Mouse (Mus musculus): Measurements from ENCODE around the gene Tnfaip6. TPM values are rescaled to one million over a fixed set of nuclear protein-coding genes. Genes with fewer than 3 reads are reported as not detected.
"Not testable (repeated sequence)": the region's sequence is repeated elsewhere in the genome, so short reads cannot be mapped to it uniquely, and the experiment has no call there.

Tnfaip6 gene
- 0.08 and 0.20 TPM in 2 replicates for polyA plus RNA-seq (2015; fragmentation: Nextera tagmentation; extraction: Ambion mirVana)

- 2% methylated on average over 17 of the region's 17 CpGs for WGBS (ENCODE audit: insufficient replicate concordance)
- Histone ChIP-seq H3K4me1 (ENCODE audit: control insufficient read depth, low read depth, low read length) (no peaks in the 10 kb centered on the region), H3K27me3 (ENCODE audit: control insufficient read depth, insufficient read depth, low read depth, low read length) (peaks cover 8% of the 10 kb centered on the region), H3K9ac (ENCODE audit: low read depth, low read length) (no peak within 1 kb of the TSS), H3K9me3 (replicated peaks; ENCODE audit: control insufficient read depth, low read length) (no peaks in the 10 kb centered on the region), H3K27ac (ENCODE audit: low read length) (no peak within 1 kb of the TSS), H3K4me3 (ENCODE audit: low read depth, low read length) (peak within 1 kb of the TSS; percentile 44), H3K36me3 (ENCODE audit: control insufficient read depth, insufficient read depth) (no peaks in the 10 kb centered on the region), H3K4me2 (ENCODE audit: low read depth, low read length) (peak within 1 kb of the TSS; percentile 54)
- ATAC-seq (ENCODE audit: low read depth), result 0 out of 2 replicates have a peak, but pooled peaks have one; percentile 41
These were observed at the start of gene Tnfaip6 for GRCm38 (mm10) chr2:52037882-52038281. Gene Tnfaip6 (plus strand): TSS chr2:52038009.

- Histone ChIP-seq H3K27ac (ENCODE audit: low read length) (no peak overlapping the region), H3K4me3 (ENCODE audit: low read depth, low read length) (no peak overlapping the region), H3K4me1 (ENCODE audit: control insufficient read depth, low read depth, low read length) (no peaks in the 10 kb centered on the region), H3K36me3 (ENCODE audit: control insufficient read depth, insufficient read depth) (no peaks in the 10 kb centered on the region), H3K4me2 (ENCODE audit: low read depth, low read length) (no peak overlapping the region), H3K27me3 (ENCODE audit: control insufficient read depth, insufficient read depth, low read depth, low read length) (no peaks in the 10 kb centered on the region), H3K9ac (ENCODE audit: low read depth, low read length) (no peak overlapping the region), H3K9me3 (replicated peaks; ENCODE audit: control insufficient read depth, low read length) (no peaks in the 10 kb centered on the region)
- 41% methylated on average over 2 of the region's 2 CpGs for WGBS (ENCODE audit: insufficient replicate concordance)
- no peak for ATAC-seq (ENCODE audit: low read depth)
These were observed 48.2 kb upstream of the Tnfaip6 start for GRCm38 (mm10) chr2:51989559-51989958.

- Histone ChIP-seq H3K9ac (ENCODE audit: low read depth, low read length) (no peak overlapping the region), H3K4me2 (ENCODE audit: low read depth, low read length) (no peak overlapping the region), H3K27ac (ENCODE audit: low read length) (no peak overlapping the region), H3K27me3 (ENCODE audit: control insufficient read depth, insufficient read depth, low read depth, low read length) (no peaks in the 10 kb centered on the region), H3K9me3 (replicated peaks; ENCODE audit: control insufficient read depth, low read length) (no peaks in the 10 kb centered on the region), H3K4me3 (ENCODE audit: low read depth, low read length) (no peak overlapping the region), H3K36me3 (ENCODE audit: control insufficient read depth, insufficient read depth) (no peaks in the 10 kb centered on the region), H3K4me1 (ENCODE audit: control insufficient read depth, low read depth, low read length) (no peaks in the 10 kb centered on the region)
- ATAC-seq (ENCODE audit: low read depth), result no peak
- WGBS (ENCODE audit: insufficient replicate concordance), result 73% methylated on average over 6 of the region's 6 CpGs
These were observed 46.4 kb upstream of the Tnfaip6 start for GRCm38 (mm10) chr2:51991447-51991846.

GRCm38 (mm10) chr2:51999996-52000395 lies 37.8 kb upstream of the Tnfaip6 start:
- Histone ChIP-seq H3K27me3 (ENCODE audit: control insufficient read depth, insufficient read depth, low read depth, low read length) (no peaks in the 10 kb centered on the region), H3K27ac (ENCODE audit: low read length) (no peak overlapping the region), H3K9ac (ENCODE audit: low read depth, low read length) (no peak overlapping the region), H3K4me3 (ENCODE audit: low read depth, low read length) (no peak overlapping the region), H3K36me3 (ENCODE audit: control insufficient read depth, insufficient read depth) (no peaks in the 10 kb centered on the region), H3K9me3 (replicated peaks; ENCODE audit: control insufficient read depth, low read length) (no peaks in the 10 kb centered on the region), H3K4me1 (ENCODE audit: control insufficient read depth, low read depth, low read length) (no peaks in the 10 kb centered on the region), H3K4me2 (ENCODE audit: low read depth, low read length) (no peak overlapping the region)
- no peak for ATAC-seq (ENCODE audit: low read depth)
- WGBS (ENCODE audit: insufficient replicate concordance), result 54% methylated on average over 7 of the region's 7 CpGs

GRCm38 (mm10) chr2:52001521-52001920 lies 36.3 kb upstream of the Tnfaip6 start:
- Histone ChIP-seq H3K4me1 (ENCODE audit: control insufficient read depth, low read depth, low read length) (no peaks in the 10 kb centered on the region), H3K9ac (ENCODE audit: low read depth, low read length) (no peak overlapping the region), H3K4me3 (ENCODE audit: low read depth, low read length) (no peak overlapping the region), H3K9me3 (replicated peaks; ENCODE audit: control insufficient read depth, low read length) (no peaks in the 10 kb centered on the region), H3K36me3 (ENCODE audit: control insufficient read depth, insufficient read depth) (no peaks in the 10 kb centered on the region), H3K27me3 (ENCODE audit: control insufficient read depth, insufficient read depth, low read depth, low read length) (no peaks in the 10 kb centered on the region), H3K27ac (ENCODE audit: low read length) (no peak overlapping the region), H3K4me2 (ENCODE audit: low read depth, low read length) (no peak overlapping the region)
- no peak for ATAC-seq (ENCODE audit: low read depth)
- WGBS (ENCODE audit: insufficient replicate concordance), result 74% methylated on average over 8 of the region's 8 CpGs

- not testable (repeated sequence) for H3K4me3 ChIP-seq (ENCODE audit: low read depth, low read length); H3K4me1 ChIP-seq (ENCODE audit: control insufficient read depth, low read depth, low read length); H3K27ac ChIP-seq (ENCODE audit: low read length); H3K36me3 ChIP-seq (ENCODE audit: control insufficient read depth, insufficient read depth); ATAC-seq (ENCODE audit: low read depth); H3K9me3 ChIP-seq (replicated peaks; ENCODE audit: control insufficient read depth, low read length); H3K9ac ChIP-seq (ENCODE audit: low read depth, low read length); H3K27me3 ChIP-seq (ENCODE audit: control insufficient read depth, insufficient read depth, low read depth, low read length); H3K4me2 ChIP-seq (ENCODE audit: low read depth, low read length)
- WGBS (ENCODE audit: insufficient replicate concordance), result 61% methylated on average over 10 of the region's 10 CpGs
These were observed 35.5 kb upstream of the Tnfaip6 start for GRCm38 (mm10) chr2:52002299-52002698.

GRCm38 (mm10) chr2:52006380-52006779 lies 31.4 kb upstream of the Tnfaip6 start:
- no peaks in the 10 kb centered on the region for H3K4me1 ChIP-seq (ENCODE audit: control insufficient read depth, low read depth, low read length)
- ATAC-seq (ENCODE audit: low read depth), result no peak
- no peak overlapping the region for H3K4me3 ChIP-seq (ENCODE audit: low read depth, low read length)
- 64% methylated on average over 3 of the region's 3 CpGs for WGBS (ENCODE audit: insufficient replicate concordance)
- no peaks in the 10 kb centered on the region for H3K27me3 ChIP-seq (ENCODE audit: control insufficient read depth, insufficient read depth, low read depth, low read length)
- H3K9me3 ChIP-seq (replicated peaks; ENCODE audit: control insufficient read depth, low read length), result no peaks in the 10 kb centered on the region
- no peaks in the 10 kb centered on the region for H3K36me3 ChIP-seq (ENCODE audit: control insufficient read depth, insufficient read depth)
- no peak overlapping the region for H3K9ac ChIP-seq (ENCODE audit: low read depth, low read length)
- H3K27ac ChIP-seq (ENCODE audit: low read length), result no peak overlapping the region
- H3K4me2 ChIP-seq (ENCODE audit: low read depth, low read length), result no peak overlapping the region

- not testable (repeated sequence) for ATAC-seq (ENCODE audit: low read depth); H3K36me3 ChIP-seq (ENCODE audit: control insufficient read depth, insufficient read depth); H3K9ac ChIP-seq (ENCODE audit: low read depth, low read length); H3K9me3 ChIP-seq (replicated peaks; ENCODE audit: control insufficient read depth, low read length); H3K27me3 ChIP-seq (ENCODE audit: control insufficient read depth, insufficient read depth, low read depth, low read length); H3K4me2 ChIP-seq (ENCODE audit: low read depth, low read length); H3K4me1 ChIP-seq (ENCODE audit: control insufficient read depth, low read depth, low read length); H3K27ac ChIP-seq (ENCODE audit: low read length); H3K4me3 ChIP-seq (ENCODE audit: low read depth, low read length)
- WGBS (ENCODE audit: insufficient replicate concordance), result 73% methylated on average over 3 of the region's 3 CpGs
These were observed 26.0 kb upstream of the Tnfaip6 start for GRCm38 (mm10) chr2:52011820-52012219.

GRCm38 (mm10) chr2:52013306-52013820 lies 24.4 kb upstream of the Tnfaip6 start:
- H3K9me3 ChIP-seq (replicated peaks; ENCODE audit: control insufficient read depth, low read length), result no peaks in the 10 kb centered on the region
- no peaks in the 10 kb centered on the region for H3K4me1 ChIP-seq (ENCODE audit: control insufficient read depth, low read depth, low read length)
- H3K9ac ChIP-seq (ENCODE audit: low read depth, low read length), result no peak overlapping the region
- H3K36me3 ChIP-seq (ENCODE audit: control insufficient read depth, insufficient read depth), result no peaks in the 10 kb centered on the region
- no peak overlapping the region for H3K4me2 ChIP-seq (ENCODE audit: low read depth, low read length)
- ATAC-seq (ENCODE audit: low read depth), result no peak
- no peak overlapping the region for H3K4me3 ChIP-seq (ENCODE audit: low read depth, low read length)
- no peak overlapping the region for H3K27ac ChIP-seq (ENCODE audit: low read length)
- no peaks in the 10 kb centered on the region for H3K27me3 ChIP-seq (ENCODE audit: control insufficient read depth, insufficient read depth, low read depth, low read length)
- WGBS (ENCODE audit: insufficient replicate concordance), result 62% methylated on average over 9 of the region's 9 CpGs

Data from liver, embryonic 16.5 days (tissue).